Mouse (Mus musculus) brain, embryonic 14.5 days (tissue): ENCODE measurements at regions not wholly inside any gene's neighbourhood (a gene's known extent, or its start where the extent isn't known, plus 50 kb on each side); places are given as distances from the start of the nearest gene placed in this dataset.

ENCODE experiments used
- CTCF ChIP-seq: fragments of 200-500 bp; IDR thresholded peaks from 2 replicates; pipeline ENCODE4 v1.5.1; 2012; ENCODE audit warnings: inconsistent platforms, mild to moderate bottlenecking, moderate library complexity, borderline replicate concordance; ENCODE audit not compliant: insufficient read depth, insufficient read length; ENCODE audit errors: extremely low read depth
- POLR2A ChIP-seq: fragments of 200-500 bp; IDR thresholded peaks from 2 replicates; pipeline ENCODE4 v1.6.1; 2012; ENCODE audit warnings: mild to moderate bottlenecking, inconsistent platforms, borderline replicate concordance; ENCODE audit not compliant: poor library complexity, insufficient read depth, insufficient read length, severe bottlenecking; ENCODE audit errors: extremely low read depth

DNA sequence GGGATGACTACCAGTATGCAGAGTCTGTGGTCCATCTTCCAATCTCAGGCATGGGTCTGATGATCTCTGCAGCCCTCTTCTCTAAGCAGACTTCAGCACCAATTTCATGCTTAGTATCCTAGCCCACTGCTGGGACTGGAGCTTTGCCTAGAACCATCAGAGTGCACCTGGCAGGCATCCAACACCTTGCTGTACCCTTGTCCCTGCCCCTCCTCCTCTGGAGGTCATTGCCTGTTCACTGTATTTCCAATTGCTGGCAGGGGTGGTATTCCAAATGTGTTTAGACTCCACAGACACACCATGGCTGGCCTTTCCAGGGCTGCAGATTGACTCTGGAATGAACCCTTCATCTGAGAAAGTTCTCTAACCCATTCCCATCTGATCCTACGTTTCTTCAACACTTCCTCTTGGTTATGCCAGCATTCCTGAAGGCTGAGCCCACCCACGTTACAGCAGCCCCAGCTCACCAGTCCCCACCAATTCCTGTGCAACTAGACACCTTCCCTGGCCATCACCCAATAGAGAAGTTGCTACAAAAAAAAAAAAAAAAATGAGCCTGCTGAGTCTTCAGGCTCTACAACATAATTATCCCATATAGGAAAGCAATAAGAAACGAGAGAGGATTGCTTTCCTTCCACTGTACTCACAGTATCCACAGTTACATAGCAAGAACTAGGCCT, 232.1 kb downstream of the Pax3 start:
- TF ChIP-seq POLR2A (no peak), CTCF (no peak)
